Mouse (Mus musculus): Measurements from ENCODE around the gene Rpl18. TPM values are rescaled to one million over a fixed set of nuclear protein-coding genes. Genes with fewer than 3 reads are reported as not detected.

The Rpl18 gene
- total RNA-seq, 2 experiments from 2014 or later: 289 to 423 TPM

GRCm38 (mm10) chr7:45699523-45700141 is 15.6 kb upstream of the Rpl18 start, which contains the start of gene Car11:
Car11 (plus strand) TSS chr7:45699843.
- ATAC-seq (replicated peaks; ENCODE audit: low FRiP score, poor library complexity, severe bottlenecking): no peak

- ATAC-seq (replicated peaks; ENCODE audit: low FRiP score, poor library complexity, severe bottlenecking): no peak
These were observed 14.8 kb upstream of the Rpl18 start for GRCm38 (mm10) chr7:45700301-45701015.

GRCm38 (mm10) chr7:45701072-45701471 is 14.2 kb upstream of the Rpl18 start:
- ATAC-seq (replicated peaks; ENCODE audit: low FRiP score, poor library complexity, severe bottlenecking): no peak

DNA sequence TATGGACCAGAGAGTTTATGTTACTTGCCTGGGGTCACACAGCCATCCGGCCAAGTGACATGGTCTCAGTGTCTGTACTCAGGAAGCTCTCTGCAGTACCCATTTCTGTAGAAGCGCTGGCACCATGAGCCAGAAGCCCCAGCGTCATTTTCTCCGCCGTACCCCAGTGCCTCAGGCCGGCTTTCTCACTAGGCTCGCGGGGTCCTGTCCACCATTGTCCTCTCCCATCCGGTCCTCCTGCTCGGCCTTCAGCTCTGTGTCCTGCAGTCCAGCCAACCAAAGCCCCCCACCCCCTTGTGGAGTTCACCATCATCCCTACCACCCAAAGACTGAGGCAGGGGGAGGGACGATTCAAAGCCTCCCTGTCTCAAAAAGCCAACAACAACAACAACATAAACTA is 13.7 kb upstream of the Rpl18 start:
- ATAC-seq (replicated peaks; ENCODE audit: low FRiP score, poor library complexity, severe bottlenecking): no peak

- ATAC-seq (replicated peaks; ENCODE audit: low FRiP score, poor library complexity, severe bottlenecking): no peak
These were observed 12.9 kb upstream of the Rpl18 start for GRCm38 (mm10) chr7:45702316-45702715.

GRCm38 (mm10) chr7:45702809-45703520 is 12.3 kb upstream of the Rpl18 start:
- ATAC-seq (replicated peaks; ENCODE audit: low FRiP score, poor library complexity, severe bottlenecking): no peak

DNA sequence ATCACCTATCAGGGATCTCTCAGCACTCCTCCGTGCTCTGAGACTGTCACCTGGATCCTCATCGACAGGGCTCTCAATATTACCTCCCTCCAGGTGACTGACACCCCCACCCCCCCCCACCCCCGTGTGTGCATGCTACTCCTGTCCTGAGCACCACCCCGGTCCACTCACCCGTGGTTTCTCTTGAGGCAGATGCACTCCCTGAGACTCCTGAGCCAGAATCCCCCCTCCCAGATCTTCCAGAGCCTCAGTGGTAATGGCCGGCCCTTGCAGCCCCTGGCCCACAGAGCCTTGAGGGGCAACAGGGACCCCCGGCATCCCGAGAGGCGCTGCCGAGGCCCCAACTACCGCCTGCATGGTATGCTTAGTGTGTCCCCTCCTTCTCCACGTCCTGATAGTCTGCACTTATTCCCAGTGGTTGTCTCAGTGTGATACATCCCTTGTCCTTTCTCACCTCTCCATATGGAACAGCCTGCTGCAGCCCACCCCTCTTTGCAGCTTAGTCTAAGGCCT is 11.7 kb upstream of the Rpl18 start:
- ATAC-seq (replicated peaks; ENCODE audit: low FRiP score, poor library complexity, severe bottlenecking): no peak

DNA sequence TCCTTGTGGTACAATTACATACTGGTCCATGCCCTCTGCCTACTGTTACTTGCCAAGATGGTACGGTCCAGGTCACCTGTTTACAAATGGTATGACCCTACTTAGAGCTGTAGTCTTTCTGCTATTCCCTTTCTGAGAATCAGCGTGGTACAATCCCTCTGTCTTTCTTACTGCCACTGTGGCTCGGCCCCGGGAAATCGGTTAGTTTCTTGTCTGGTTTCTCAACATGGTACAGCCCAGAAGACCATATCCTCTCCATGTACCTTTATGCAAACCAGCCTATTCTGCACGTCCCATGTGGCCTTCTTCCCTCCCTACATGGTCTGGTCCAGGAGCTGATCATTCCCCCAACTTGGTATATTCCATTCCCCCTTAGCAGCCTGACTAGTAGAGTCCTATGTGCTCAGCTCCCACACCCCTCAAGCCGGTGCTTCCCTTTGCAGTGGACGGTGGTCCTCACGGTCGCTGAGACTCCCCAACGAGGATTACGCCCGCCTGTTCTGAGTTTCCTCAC is 11.2 kb upstream of the Rpl18 start:
- no peak for ATAC-seq (replicated peaks; ENCODE audit: low FRiP score, poor library complexity, severe bottlenecking)

- ATAC-seq (replicated peaks; ENCODE audit: low FRiP score, poor library complexity, severe bottlenecking): peak; percentile 77
These were observed 10.4 kb upstream of the Rpl18 start, which contains the start of gene Dbp for GRCm38 (mm10) chr7:45704730-45705442. Dbp (plus strand) TSS chr7:45705088.

GRCm38 (mm10) chr7:45705443-45705864 is 9.8 kb upstream of the Rpl18 start:
- ATAC-seq (replicated peaks; ENCODE audit: low FRiP score, poor library complexity, severe bottlenecking): no peak

GRCm38 (mm10) chr7:45705873-45706281 is 9.4 kb upstream of the Rpl18 start:
- ATAC-seq (replicated peaks; ENCODE audit: low FRiP score, poor library complexity, severe bottlenecking): no peak

- no peak for ATAC-seq (replicated peaks; ENCODE audit: low FRiP score, poor library complexity, severe bottlenecking)
These were observed 8.5 kb upstream of the Rpl18 start for GRCm38 (mm10) chr7:45706721-45707241.

GRCm38 (mm10) chr7:45707375-45707967 is 7.8 kb upstream of the Rpl18 start:
- 0 out of 2 replicates have a peak, but pooled peaks have one; percentile 18 for ATAC-seq (replicated peaks; ENCODE audit: low FRiP score, poor library complexity, severe bottlenecking)

GRCm38 (mm10) chr7:45708221-45708761 is 7.0 kb upstream of the Rpl18 start:
- no peak for ATAC-seq (replicated peaks; ENCODE audit: low FRiP score, poor library complexity, severe bottlenecking)

- no peak for ATAC-seq (replicated peaks; ENCODE audit: low FRiP score, poor library complexity, severe bottlenecking)
These were observed 6.2 kb upstream of the Rpl18 start for GRCm38 (mm10) chr7:45709036-45709435.

GRCm38 (mm10) chr7:45709677-45710355 is 5.4 kb upstream of the Rpl18 start:
- no peak for ATAC-seq (replicated peaks; ENCODE audit: low FRiP score, poor library complexity, severe bottlenecking)

DNA sequence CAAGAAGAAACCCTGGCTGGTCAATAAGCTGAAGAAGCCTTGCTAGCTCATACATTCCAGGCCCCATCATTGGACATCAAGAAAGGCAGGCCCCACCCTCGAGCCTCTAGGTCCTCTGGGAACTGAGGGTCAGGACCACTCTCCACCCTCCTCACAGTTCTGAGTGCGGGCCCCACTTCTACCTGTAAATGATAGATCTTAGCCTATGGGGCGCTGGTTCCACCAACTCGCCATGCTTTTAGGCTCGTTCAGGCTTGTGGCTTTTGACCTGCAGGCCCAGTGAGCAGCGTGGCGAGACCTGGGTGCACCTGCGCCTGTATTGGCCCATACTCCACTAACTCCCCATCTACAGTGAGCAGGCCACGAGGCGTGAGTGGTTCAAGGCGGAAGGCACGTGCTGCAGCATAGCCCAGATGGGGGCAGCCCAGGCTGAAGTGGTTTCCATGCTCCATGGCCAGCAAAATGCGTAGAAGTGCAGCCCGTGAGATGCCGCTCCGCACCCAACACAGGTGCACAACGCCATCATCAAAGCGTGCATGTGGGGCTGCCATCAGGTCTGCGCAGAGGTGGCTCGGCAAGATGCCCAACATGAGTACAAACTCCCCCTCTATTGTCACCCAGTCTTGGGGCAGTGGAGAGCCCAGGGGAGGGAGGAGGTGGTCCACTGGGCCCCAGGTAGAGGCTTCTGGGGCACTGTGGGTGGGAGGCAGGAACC is 4.6 kb upstream of the Rpl18 start:
- ATAC-seq (replicated peaks; ENCODE audit: low FRiP score, poor library complexity, severe bottlenecking): no peak
